Mouse (Mus musculus) B cell, adult 2 months (primary cell): Measurements from ENCODE around the gene Gm3685.
"Not testable (repeated sequence)": the region's sequence is repeated elsewhere in the genome, so short reads cannot be mapped to it uniquely, and the experiment has no call there.

ENCODE experiments used
- DNase-seq, 2 experiments: peaks; one replicate each; pipeline ENCODE4 v3.0.0; 2022

Gm3685 gene

GRCm38 (mm10) chr14:7044870-7045269 is at the start of gene Gm3685:
Gm3685 (minus strand) TSS chr14:7044970.
- DNase-seq: not testable (repeated sequence)

GRCm38 (mm10) chr14:7026781-7027749 is 17.7 kb downstream of the Gm3685 start, which contains the start of gene Gm10406:
Gm10406 (minus strand) TSS chr14:7027449.
- DNase-seq: not testable (repeated sequence)

- DNase-seq: not testable (repeated sequence)
These were observed 18.5 kb downstream of the Gm3685 start for GRCm38 (mm10) chr14:7026274-7026673.
